Mouse (Mus musculus): Measurements from ENCODE around the gene Otud5.
"Not testable (repeated sequence)": the region's sequence is repeated elsewhere in the genome, so short reads cannot be mapped to it uniquely, and the experiment has no call there.

The Otud5 gene

GRCm38 (mm10) chrX:7841163-7842162 lies at the start of gene Otud5:
Gene Otud5, plus strand, starts transcription at chrX:7841364.
- DNase-seq: peak; percentile 93 to 96

- DNase-seq: peak in 1 of 2 experiments; percentile 10
Measured at GRCm38 (mm10) chrX:7793361-7793760, 47.8 kb upstream of the Otud5 start.

- peak; percentile 72 to 76 for DNase-seq
Measured at GRCm38 (mm10) chrX:7795016-7795415, 46.1 kb upstream of the Otud5 start.

- peak in 1 of 2 experiments; percentile 12 for DNase-seq
Measured at GRCm38 (mm10) chrX:7797327-7797726, 43.8 kb upstream of the Otud5 start.

GRCm38 (mm10) chrX:7802157-7802556 lies 39.0 kb upstream of the Otud5 start:
- not testable (repeated sequence) for DNase-seq

- peak; percentile 54 to 59 for DNase-seq
Measured at GRCm38 (mm10) chrX:7815016-7815415, 26.1 kb upstream of the Otud5 start.

GRCm38 (mm10) chrX:7821865-7822779 lies 19.0 kb upstream of the Otud5 start, which contains the start of gene Kcnd1:
Gene Kcnd1, plus strand, starts transcription at chrX:7822289.
- DNase-seq: peak; percentile 45 to 61

GRCm38 (mm10) chrX:7837146-7837545 lies 4.0 kb upstream of the Otud5 start:
- DNase-seq: no peak

GRCm38 (mm10) chrX:7840842-7841162 lies 362 bp upstream of the Otud5 start:
- DNase-seq: no peak

GRCm38 (mm10) chrX:7842318-7842717 lies 1.2 kb downstream of the Otud5 start:
- peak; percentile 26 to 51 for DNase-seq

GRCm38 (mm10) chrX:7847845-7848244 lies 6.7 kb downstream of the Otud5 start:
- no peak for DNase-seq

GRCm38 (mm10) chrX:7854578-7854977 lies 13.4 kb downstream of the Otud5 start:
- peak; percentile 56 to 65 for DNase-seq

GRCm38 (mm10) chrX:7859191-7859753 lies 18.1 kb downstream of the Otud5 start:
- no peak for DNase-seq

GRCm38 (mm10) chrX:7863181-7863580 lies 22.0 kb downstream of the Otud5 start:
- no peak for DNase-seq

- no peak for DNase-seq
Measured at GRCm38 (mm10) chrX:7864551-7864950, 23.4 kb downstream of the Otud5 start.

GRCm38 (mm10) chrX:7865343-7865742 lies 24.2 kb downstream of the Otud5 start:
- no peak for DNase-seq

- no peak for DNase-seq
Measured at GRCm38 (mm10) chrX:7865786-7866185, 24.6 kb downstream of the Otud5 start.

GRCm38 (mm10) chrX:7867141-7867540 lies 26.0 kb downstream of the Otud5 start:
- no peak for DNase-seq

GRCm38 (mm10) chrX:7868506-7868905 lies 27.3 kb downstream of the Otud5 start:
- DNase-seq: no peak

- no peak for DNase-seq
Measured at GRCm38 (mm10) chrX:7869826-7870225, 28.7 kb downstream of the Otud5 start.

- peak; percentile 80 to 89 for DNase-seq
Measured at GRCm38 (mm10) chrX:7878007-7878419, 36.8 kb downstream of the Otud5 start, which contains the start of gene Pim2. Gene Pim2, plus strand, starts transcription at chrX:7878262.

GRCm38 (mm10) chrX:7878495-7878894 lies 37.3 kb downstream of the Otud5 start:
- no peak for DNase-seq

- DNase-seq: peak; percentile 59 to 75
Measured at GRCm38 (mm10) chrX:7879819-7880218, 38.7 kb downstream of the Otud5 start.
